Mouse (Mus musculus) layer of hippocampus, postnatal 25 days (tissue): ENCODE measurements around the gene Slc9b2. TPM values are rescaled to one million over a fixed set of nuclear protein-coding genes. Genes with fewer than 3 reads are reported as not detected.

Experiments
- DNase-seq, 2 experiments: peaks; one replicate each; pipeline ENCODE4 v3.0.0; 2022; ENCODE audit warnings: mixed read lengths in 2 of 2, low spot score in 1 of 2; ENCODE audit errors: extremely low spot score in 1 of 2
- total RNA-seq, 2 experiments: library from RNA; stranded (reverse); gene quantifications; 2 replicates each; pipeline ENCODE4 v1.2.3; 2021

The Slc9b2 gene
- total RNA-seq, 2 experiments from 2014 or later: 2.2 to 2.3 TPM

GRCm38 (mm10) chr3:135304566-135304965 is 2.9 kb upstream of the Slc9b2 start:
- no peak for DNase-seq

- no peak for DNase-seq
These were observed 5.5 kb downstream of the Slc9b2 start for GRCm38 (mm10) chr3:135312916-135313491.

GRCm38 (mm10) chr3:135313727-135314126 is 6.2 kb downstream of the Slc9b2 start:
- no peak for DNase-seq

- no peak for DNase-seq
These were observed 7.3 kb downstream of the Slc9b2 start for GRCm38 (mm10) chr3:135314811-135315210.

GRCm38 (mm10) chr3:135315720-135316425 is 8.4 kb downstream of the Slc9b2 start:
- DNase-seq: no peak

- DNase-seq: no peak
These were observed 10.8 kb downstream of the Slc9b2 start for GRCm38 (mm10) chr3:135318331-135318730.

GRCm38 (mm10) chr3:135324354-135324753 is 16.9 kb downstream of the Slc9b2 start:
- no peak for DNase-seq

- DNase-seq: no peak
These were observed 19.7 kb downstream of the Slc9b2 start for GRCm38 (mm10) chr3:135327176-135327575.

- DNase-seq: no peak
These were observed 20.1 kb downstream of the Slc9b2 start for GRCm38 (mm10) chr3:135327601-135328000.

- DNase-seq: peak in 1 of 2 experiments; percentile 51
These were observed 21.1 kb downstream of the Slc9b2 start for GRCm38 (mm10) chr3:135328560-135328959.

- no peak for DNase-seq
These were observed 25.2 kb downstream of the Slc9b2 start for GRCm38 (mm10) chr3:135332691-135333090.

- no peak for DNase-seq
These were observed 26.3 kb downstream of the Slc9b2 start for GRCm38 (mm10) chr3:135333763-135334162.

- DNase-seq: no peak
These were observed 40.3 kb downstream of the Slc9b2 start, which contains the start of gene Slc9b1 for GRCm38 (mm10) chr3:135347739-135348264. TSS of gene Slc9b1 (plus strand) at chr3:135348029.

- no peak for DNase-seq
These were observed 41.5 kb downstream of the Slc9b2 start for GRCm38 (mm10) chr3:135349022-135349421.

- DNase-seq: no peak
These were observed 44.4 kb downstream of the Slc9b2 start for GRCm38 (mm10) chr3:135351857-135352256.

- DNase-seq: no peak
These were observed 49.9 kb downstream of the Slc9b2 start for GRCm38 (mm10) chr3:135357394-135357793.

GRCm38 (mm10) chr3:135375836-135376235 is 68.3 kb downstream of the Slc9b2 start:
- DNase-seq: no peak

- DNase-seq: no peak
These were observed 69.9 kb downstream of the Slc9b2 start for GRCm38 (mm10) chr3:135377445-135377844.

GRCm38 (mm10) chr3:135379868-135380267 is 72.4 kb downstream of the Slc9b2 start:
- no peak for DNase-seq

- DNase-seq: no peak
These were observed 85.7 kb downstream of the Slc9b2 start for GRCm38 (mm10) chr3:135393186-135393585.
